Mouse (Mus musculus) olfactory bulb, adult 2 months (tissue): ENCODE measurements around the gene Zfp865. TPM values are rescaled to one million over a fixed set of nuclear protein-coding genes. Genes with fewer than 3 reads are reported as not detected.

Experiments
- H3K27ac ChIP-seq: fragments of 200-500 bp; 2 replicates; pipeline ENCODE4 v1.5.1; 2012; ENCODE audit warnings: low read depth, low read length; ENCODE audit not compliant: insufficient read depth
- H3K4me1 ChIP-seq: fragments of 200-500 bp; 2 replicates; pipeline ENCODE4 v1.6.1; 2012; ENCODE audit warnings: low read length; ENCODE audit not compliant: control insufficient read depth, insufficient read depth
- H3K4me3 ChIP-seq: fragments of 200-500 bp; 2 replicates; pipeline ENCODE4 v1.5.1; 2012; ENCODE audit warnings: mild to moderate bottlenecking, low read depth, low read length, moderate library complexity; ENCODE audit not compliant: insufficient read depth
- CTCF ChIP-seq: fragments of 200-500 bp; IDR thresholded peaks from 2 replicates; pipeline ENCODE4 v1.5.1; 2012; ENCODE audit warnings: low read depth, mild to moderate bottlenecking, low read length, moderate library complexity; ENCODE audit not compliant: insufficient read depth
- POLR2A ChIP-seq: fragments of 200-500 bp; IDR thresholded peaks from 2 replicates; pipeline ENCODE4 v1.6.1; 2012; ENCODE audit warnings: mild to moderate bottlenecking, low read depth, low read length, moderate library complexity; ENCODE audit not compliant: insufficient read depth
- WGBS: fragments of 180-500 bp; shearing (Covaris S2); methylation state at CpG from one replicate; pipeline ENCODE4 v1.1.7; 2018; 5-methylcytosine and 5-hydroxymethylcytosine counted together
- polyA plus RNA-seq: library from polyadenylated mRNA; stranded (reverse); fragments of >200 nt; gene quantifications from 2 replicates; pipeline ENCODE4 v1.2.4, GENCODE M21; 2012; ENCODE audit warnings: low replicate concordance; ENCODE audit not compliant: missing spikeins, insufficient read depth, insufficient read length

Zfp865 gene
- polyA plus RNA-seq, 1 experiment = not detected

DNA sequence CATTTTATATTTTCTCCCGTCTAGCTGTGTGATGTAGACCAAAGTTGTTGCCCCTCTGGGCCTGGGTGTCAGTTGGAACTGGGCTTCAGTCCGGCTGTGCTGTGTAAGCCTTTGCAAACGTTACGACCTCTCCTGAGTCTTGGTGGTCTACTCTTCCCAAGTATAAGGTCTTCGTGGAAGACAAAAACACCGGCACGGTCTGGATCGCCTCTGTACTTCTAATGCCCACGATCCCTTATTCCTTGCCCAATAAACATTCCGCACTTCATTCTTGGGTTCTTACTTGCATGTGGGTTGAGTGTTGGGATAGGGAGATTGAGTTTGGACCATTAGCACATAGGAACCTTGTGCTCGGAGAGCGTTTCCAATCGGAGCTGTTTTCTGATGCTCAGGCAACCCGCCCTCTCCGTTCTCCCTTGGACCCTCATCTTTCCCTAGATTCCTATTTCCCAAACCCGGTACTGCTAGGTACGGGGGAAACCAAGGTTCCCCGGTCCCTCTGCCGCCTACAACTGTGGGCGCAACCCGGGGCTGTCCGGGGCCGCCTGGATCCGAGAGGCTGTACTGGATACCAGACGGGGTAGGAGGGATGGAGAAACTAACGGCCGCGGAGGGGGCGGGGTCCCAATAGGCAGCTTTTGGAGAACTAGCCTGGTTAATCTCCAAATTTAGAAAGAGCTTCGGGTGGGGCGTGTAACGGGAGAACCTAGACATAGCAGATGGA lies 33.4 kb downstream of the Zfp865 start:
- Histone ChIP-seq H3K4me3 (peak overlapping the region; percentile 78), H3K27ac (no peak overlapping the region), H3K4me1 (peaks cover 28% of the 10 kb centered on the region)
- TF ChIP-seq POLR2A = no peak
- TF ChIP-seq CTCF = no peak
- 10% methylated on average over 32 of the region's 32 CpGs for WGBS

DNA sequence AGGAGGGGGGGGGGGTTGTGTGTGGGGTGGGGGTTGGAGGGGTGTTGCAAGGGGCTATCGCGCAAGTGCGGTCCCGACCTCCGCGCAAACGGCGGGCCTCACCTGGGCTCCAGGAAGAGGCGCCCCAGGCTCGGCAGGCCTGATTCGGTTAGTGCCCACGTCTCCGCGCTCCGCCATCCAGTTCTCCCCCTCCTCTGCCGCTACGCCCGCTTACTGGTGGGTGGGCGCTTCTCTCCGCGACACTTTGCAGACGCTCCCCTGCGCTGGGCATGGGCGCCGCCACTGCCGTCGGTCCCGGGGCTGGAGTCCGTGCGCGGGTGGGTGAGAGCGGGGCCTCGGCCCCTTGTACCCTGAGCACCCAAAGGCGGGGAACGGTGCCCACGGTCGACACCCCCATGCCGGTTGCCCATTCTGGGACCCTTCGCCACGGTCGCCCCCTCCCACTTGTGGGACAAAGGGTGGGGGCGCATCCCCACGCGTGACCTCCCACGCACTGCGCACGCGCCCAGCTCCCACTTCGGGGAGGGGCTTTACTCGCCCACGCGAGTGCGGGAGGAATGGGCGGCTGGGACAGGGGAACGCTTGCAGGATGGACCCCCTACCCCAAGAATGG lies 36.6 kb downstream of the Zfp865 start:
- Histone ChIP-seq H3K4me1 (peaks cover 41% of the 10 kb centered on the region), H3K4me3 (peak overlapping the region; percentile 73), H3K27ac (peak overlapping the region; percentile 88)
- WGBS = 1% methylated on average over 54 of the region's 55 CpGs
- TF ChIP-seq POLR2A = peak; percentile 54
- no peak for TF ChIP-seq CTCF

DNA sequence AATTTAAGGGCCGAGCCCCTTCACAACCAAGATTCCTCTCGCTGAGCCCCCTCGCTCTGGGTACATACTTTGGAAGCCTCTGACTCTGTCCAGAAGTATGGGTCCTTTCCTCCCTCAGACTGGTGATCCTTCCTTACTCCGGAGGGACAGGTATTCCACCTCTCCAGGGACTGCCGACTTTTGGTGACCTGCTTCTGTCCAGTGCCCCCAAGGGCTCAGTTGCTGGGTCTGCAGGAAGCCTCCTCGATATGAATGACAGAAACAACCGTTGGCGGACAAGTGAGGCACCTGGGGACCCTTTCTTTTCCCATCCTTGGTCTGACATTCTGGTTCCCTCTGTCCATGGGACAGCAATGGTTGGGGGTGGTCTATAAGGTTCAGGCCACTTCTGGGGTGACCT lies 37.2 kb downstream of the Zfp865 start:
- Histone ChIP-seq H3K27ac (peak overlapping the region; percentile 88), H3K4me3 (peak overlapping the region; percentile 73), H3K4me1 (peaks cover 41% of the 10 kb centered on the region)
- no peak for TF ChIP-seq CTCF
- TF ChIP-seq POLR2A = no peak
- WGBS = 19% methylated on average over 8 of the region's 8 CpGs

DNA sequence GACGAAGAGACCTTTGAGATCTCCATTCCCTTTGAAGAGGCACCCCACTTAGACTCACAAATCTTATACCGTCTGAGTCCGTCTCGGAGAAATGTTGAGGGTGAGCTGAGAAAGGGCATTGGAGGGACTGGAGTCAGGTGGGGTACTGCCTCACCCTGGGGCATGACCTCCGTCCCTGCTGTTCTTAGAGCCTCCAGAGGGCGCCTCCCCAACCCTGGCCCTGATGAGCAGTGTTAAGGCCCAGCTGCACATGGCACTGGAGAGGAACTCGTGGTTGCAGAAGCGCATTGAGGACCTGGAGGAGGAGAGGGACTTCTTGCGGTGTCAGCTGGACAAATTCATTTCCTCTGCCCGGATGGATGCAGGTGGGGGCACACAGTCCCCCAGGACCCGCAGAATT lies 37.6 kb downstream of the Zfp865 start:
- 34% methylated on average over 11 of the region's 11 CpGs for WGBS
- Histone ChIP-seq H3K27ac (peak overlapping the region; percentile 88), H3K4me1 (peaks cover 37% of the 10 kb centered on the region), H3K4me3 (peak overlapping the region; percentile 73)
- TF ChIP-seq CTCF (0 out of 2 replicates have a peak, but pooled peaks have one; percentile 16), POLR2A (no peak)

DNA sequence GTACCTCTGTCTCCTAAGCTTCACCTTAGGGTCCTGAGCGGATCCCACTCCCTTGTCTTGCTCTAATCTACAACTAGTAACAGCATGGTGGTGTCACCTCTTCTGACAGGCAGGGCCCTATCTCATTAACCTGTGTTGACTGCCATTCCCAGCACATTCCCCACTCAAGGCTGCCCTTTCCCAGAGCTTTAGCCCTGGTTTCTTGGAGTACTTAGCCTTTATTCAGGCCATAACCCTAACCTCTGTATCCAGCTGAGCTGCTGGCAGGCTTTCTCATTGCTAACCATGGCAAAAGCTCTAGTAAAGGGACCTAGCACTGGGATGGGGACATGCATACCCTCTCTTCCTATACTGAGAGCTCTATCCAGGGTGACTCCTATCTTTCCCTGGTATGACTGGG lies 38.5 kb downstream of the Zfp865 start:
- H3K27ac ChIP-seq = no peak overlapping the region
- TF ChIP-seq POLR2A = no peak
- no peak for TF ChIP-seq CTCF
- H3K4me1 ChIP-seq = peaks cover 30% of the 10 kb centered on the region
- WGBS = 94% methylated on average over 1 of the region's 1 CpGs
- no peak overlapping the region for H3K4me3 ChIP-seq

DNA sequence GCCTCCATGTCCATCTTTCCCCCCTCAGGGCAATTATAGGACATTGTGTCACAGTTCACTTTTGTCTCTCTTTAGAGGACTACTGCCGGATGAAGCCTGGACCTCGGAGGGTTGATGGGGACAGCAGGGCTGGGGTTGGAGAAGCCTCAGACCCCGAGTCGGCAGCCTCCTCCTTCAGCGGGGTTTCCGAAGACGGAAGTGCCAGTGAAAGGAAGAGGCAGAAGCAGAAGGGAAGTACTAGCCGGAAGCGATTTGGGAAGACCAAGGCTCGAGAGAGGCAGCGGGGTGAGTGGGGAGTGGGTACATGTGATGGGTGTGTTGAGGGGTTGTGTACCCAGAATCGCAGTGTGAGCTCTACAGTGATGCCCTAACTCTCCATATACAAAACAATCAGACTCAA lies 39.2 kb downstream of the Zfp865 start:
- no peak overlapping the region for H3K27ac ChIP-seq
- H3K4me1 ChIP-seq = peaks cover 28% of the 10 kb centered on the region
- no peak overlapping the region for H3K4me3 ChIP-seq
- no peak for TF ChIP-seq CTCF
- no peak for TF ChIP-seq POLR2A
- WGBS = 87% methylated on average over 12 of the region's 12 CpGs

DNA sequence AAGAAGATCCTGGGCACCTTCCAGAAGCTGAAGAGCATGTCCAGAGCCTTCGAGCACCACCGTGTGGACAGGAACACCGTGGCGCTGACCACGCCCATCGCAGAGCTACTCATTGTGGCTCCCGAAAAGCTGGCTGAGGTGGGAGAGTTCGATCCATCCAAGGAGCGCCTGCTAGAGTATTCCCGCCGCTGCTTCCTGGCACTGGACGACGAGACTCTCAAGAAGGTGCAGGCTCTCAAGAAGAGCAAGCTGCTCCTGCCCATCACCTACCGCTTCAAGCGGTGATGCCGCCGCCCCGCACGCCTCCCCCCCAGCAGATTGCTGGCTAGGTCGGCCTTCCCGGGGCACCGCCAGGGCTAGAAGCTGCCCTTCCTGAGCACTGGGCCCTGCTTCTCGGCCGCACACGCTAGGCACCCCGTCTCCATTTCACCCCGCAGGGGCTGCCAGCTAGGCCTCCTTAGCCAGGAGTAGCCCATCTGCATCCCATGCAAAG lies 40.1 kb downstream of the Zfp865 start:
- peak; percentile 29; the same call in 1 of the 2 replicates for TF ChIP-seq CTCF
- TF ChIP-seq POLR2A = no peak

DNA sequence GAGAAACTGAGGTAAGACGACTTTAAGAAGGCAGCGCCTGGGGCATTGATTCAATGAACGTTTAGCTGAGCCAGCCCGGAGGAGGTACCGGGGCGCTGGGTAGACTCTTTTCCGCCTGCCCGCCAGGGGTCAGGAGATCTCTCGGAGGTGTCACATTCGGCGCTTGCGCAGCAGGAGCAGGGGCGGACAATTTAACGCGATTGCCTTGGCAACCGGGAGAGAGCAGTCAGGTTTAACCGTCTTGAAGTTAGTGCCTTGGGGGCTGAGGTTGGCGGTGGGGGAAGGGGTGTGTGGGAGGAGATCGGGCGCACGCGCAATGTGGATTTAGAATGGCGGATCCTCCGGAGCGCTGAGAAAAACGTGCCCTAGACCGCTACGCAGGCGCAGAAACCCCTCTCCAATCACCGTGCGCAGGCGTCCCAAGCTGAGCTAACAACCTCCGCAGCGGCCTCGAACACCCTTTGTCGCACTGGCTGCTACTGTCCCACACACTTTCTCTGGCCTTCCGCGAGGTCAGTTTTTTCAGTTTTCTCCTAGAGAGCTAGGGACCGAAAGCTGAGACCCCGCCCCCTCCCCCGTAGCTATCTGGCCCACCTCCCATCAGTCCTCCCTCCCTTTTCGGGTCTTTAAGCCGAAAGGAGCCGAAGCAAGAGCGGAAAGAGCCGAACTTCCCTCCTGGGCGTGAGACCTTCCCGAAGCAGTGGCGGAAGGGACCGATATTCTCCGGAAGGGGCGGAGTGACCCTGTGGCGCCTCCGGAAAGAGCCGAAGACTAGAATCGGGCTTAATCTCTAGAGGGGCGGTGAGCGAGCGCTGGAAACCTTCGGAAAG lies 41.0 kb downstream of the Zfp865 start:
- under 1% methylated on average over 60 of the region's 60 CpGs for WGBS

More for the DNA sequence above, 40.1 kb downstream of the Zfp865 start:
- H3K4me1 ChIP-seq = peaks cover 23% of the 10 kb centered on the region
- H3K4me3 ChIP-seq = peak overlapping the region; percentile 63
- 3% methylated on average over 27 of the region's 27 CpGs for WGBS
- H3K27ac ChIP-seq = peak overlapping the region; percentile 96

More for the DNA sequence above, 41.0 kb downstream of the Zfp865 start:
- H3K27ac ChIP-seq = peak overlapping the region; percentile 97
- H3K4me1 ChIP-seq = peaks cover 27% of the 10 kb centered on the region
- TF ChIP-seq POLR2A (peak; percentile 46), CTCF (peak; percentile 70)
- peak overlapping the region; percentile 63 for H3K4me3 ChIP-seq
